In the genomic region with DNA sequence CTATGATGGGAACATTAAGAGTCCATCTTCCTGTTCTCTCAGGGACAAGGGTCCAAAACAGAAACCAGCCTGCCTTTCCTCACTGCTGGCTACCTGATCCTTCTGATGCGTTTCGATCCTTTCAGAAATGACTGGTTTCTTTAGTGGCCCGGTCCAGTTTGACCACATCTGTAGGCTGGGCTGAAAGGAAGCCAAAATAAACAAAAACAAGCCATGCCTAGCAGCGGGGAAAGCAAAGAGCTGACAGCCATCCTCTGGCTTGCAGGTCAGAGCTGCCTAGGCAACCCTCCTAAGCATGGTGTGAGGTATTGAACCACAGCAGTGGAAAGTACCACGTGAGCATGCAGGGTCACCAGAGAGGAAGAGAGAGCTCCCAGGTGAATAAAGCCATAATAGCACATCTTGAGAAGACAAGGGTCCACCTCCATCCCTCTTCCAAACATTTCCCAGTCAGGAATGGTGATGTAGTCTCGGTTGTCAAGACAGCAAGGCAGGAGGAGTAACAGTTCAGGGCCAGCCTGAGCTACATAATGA, we compare ENCODE assay signal across 29 mouse cellular contexts.
DNase-seq lines count a peak whose midpoint lies in the region; ATAC-seq and TF ChIP-seq lines count a peak whose summit lies in the region.
"Had no signal": no experiment of that assay in that cellular context is flagged by ENCODE, and none has a peak within 500 bp of the region (broad histone marks: within the 10 kb centered on the region; RNA-seq: fewer than 3 reads in every experiment).

No protein-coding gene starts in this region.

- H3K27me3 ChIP-seq in liver, postnatal 0 days (ENCODE audit: insufficient read depth, low read length) = no peaks in the 10 kb centered on the region
- peaks cover 27% of the 10 kb centered on the region; the same call in 1 of the 2 replicates for H3K27me3 ChIP-seq in liver, embryonic 12.5 days (replicated peaks)
- H3K27me3 ChIP-seq: lung, embryonic 15.5 days; stomach, embryonic 15.5 days had no signal

- TF ChIP-seq CTCF in liver, postnatal 0 days (IDR thresholded peaks at IDR 0.05; ENCODE audit: low read depth) = no peak

- WGBS in liver, postnatal 0 days (ENCODE audit: insufficient replicate concordance) = 51% methylated on average over 6 of the region's 6 CpGs
- WGBS in liver, embryonic 12.5 days (ENCODE audit: insufficient replicate concordance) = 54% methylated on average over 6 of the region's 6 CpGs

- H3K4me2 ChIP-seq in liver, postnatal 0 days (ENCODE audit: low read depth, low read length) = no peak overlapping the region
- no peak overlapping the region for H3K4me2 ChIP-seq in liver, embryonic 12.5 days
- H3K4me2 ChIP-seq: embryonic facial prominence, embryonic 15.5 days; forebrain, embryonic 12.5 days; hindbrain, embryonic 12.5 days; limb, embryonic 12.5 days; liver, embryonic 13.5 days; lung, embryonic 15.5 days; midbrain, embryonic 12.5 days; neural tube, embryonic 15.5 days; stomach, embryonic 15.5 days had no signal

- no peak overlapping the region for H3K27ac ChIP-seq in liver, postnatal 0 days (ENCODE audit: low read depth)
- H3K27ac ChIP-seq in liver, embryonic 12.5 days = no peak overlapping the region
- H3K27ac ChIP-seq: embryonic facial prominence, embryonic 10.5 days; embryonic facial prominence, embryonic 15.5 days; forebrain, embryonic 12.5 days; hindbrain, embryonic 12.5 days; hindbrain, postnatal 0 days; layer of hippocampus, adult 2 months; left cerebral cortex, adult 2 months; limb, embryonic 12.5 days; liver, embryonic 13.5 days; lung, embryonic 15.5 days; midbrain, embryonic 12.5 days; neural tube, embryonic 15.5 days; stomach, embryonic 15.5 days had no signal

- ATAC-seq in liver, postnatal 0 days = peak; percentile 19; the same call in 1 of the 2 replicates
- ATAC-seq in liver, embryonic 12.5 days = no peak
- ATAC-seq in megakaryocyte, adult 5-6 weeks (ENCODE audit: poor library complexity, severe bottlenecking) = no peak
- ATAC-seq: activated CD4-positive, CD25-positive, alpha-beta regulatory T cell, adult 4 months; hindbrain, postnatal 0 days; intestine, postnatal 0 days had no signal

- H3K9me3 ChIP-seq in liver, postnatal 0 days (ENCODE audit: low read length) = no peaks in the 10 kb centered on the region
- H3K9me3 ChIP-seq in liver, embryonic 12.5 days (replicated peaks) = no peaks in the 10 kb centered on the region
- H3K9me3 ChIP-seq: embryonic facial prominence, embryonic 10.5 days; embryonic facial prominence, embryonic 15.5 days; forebrain, embryonic 12.5 days; hindbrain, embryonic 12.5 days; limb, embryonic 12.5 days; liver, embryonic 13.5 days; lung, embryonic 15.5 days; midbrain, embryonic 12.5 days; neural tube, embryonic 15.5 days; stomach, embryonic 15.5 days had no signal

- peaks cover 19% of the 10 kb centered on the region for H3K4me1 ChIP-seq in liver, postnatal 0 days (ENCODE audit: insufficient read depth)
- peaks cover 42% of the 10 kb centered on the region for H3K4me1 ChIP-seq in liver, embryonic 12.5 days

- TF ChIP-seq EP300 in liver, postnatal 0 days (IDR thresholded peaks at IDR 0.05; ENCODE audit: low read depth) = no peak

- DNase-seq in kidney, adult 11 months = peak; percentile 23
- no peak for DNase-seq in kidney, postnatal 25 days
- DNase-seq in liver, postnatal 0 days = no peak
- peak; percentile 49 for DNase-seq in 3T3-L1 (ENCODE audit: low read depth, low spot score)
- peak; percentile 29 for DNase-seq in adipocyte (ENCODE audit: low spot score)
- DNase-seq: adrenal gland, postnatal 10 days; cerebellum, adult 8-10 months; cerebellum, postnatal 25 days; forebrain, postnatal 0 days; heart, postnatal 14 days; kidney, postnatal 14 days; liver, embryonic 13.5 days; right cerebral cortex, postnatal 25 days had no signal

- no peak overlapping the region for H3K9ac ChIP-seq in liver, postnatal 0 days (replicated peaks)
- no peak overlapping the region for H3K9ac ChIP-seq in liver, embryonic 12.5 days
- H3K9ac ChIP-seq: embryonic facial prominence, embryonic 15.5 days; forebrain, embryonic 12.5 days; forebrain, postnatal 0 days; hindbrain, embryonic 12.5 days; limb, embryonic 12.5 days; liver, embryonic 13.5 days; lung, embryonic 15.5 days; midbrain, embryonic 12.5 days; neural tube, embryonic 15.5 days; stomach, embryonic 15.5 days had no signal

- H3K36me3 ChIP-seq in liver, postnatal 0 days (replicated peaks; ENCODE audit: insufficient read depth, low read length) = no peaks in the 10 kb centered on the region
- no peaks in the 10 kb centered on the region for H3K36me3 ChIP-seq in liver, embryonic 12.5 days
- H3K36me3 ChIP-seq: embryonic facial prominence, embryonic 10.5 days; embryonic facial prominence, embryonic 15.5 days; forebrain, embryonic 12.5 days; hindbrain, embryonic 12.5 days; limb, embryonic 12.5 days; liver, embryonic 13.5 days; lung, embryonic 15.5 days; midbrain, embryonic 12.5 days; neural tube, embryonic 15.5 days; stomach, embryonic 15.5 days had no signal

- H3K4me3 ChIP-seq in liver, postnatal 0 days (ENCODE audit: low read depth, low read length) = no peak overlapping the region
- no peak overlapping the region for H3K4me3 ChIP-seq in liver, embryonic 12.5 days
- H3K4me3 ChIP-seq: embryonic facial prominence, embryonic 10.5 days; embryonic facial prominence, embryonic 15.5 days; forebrain, embryonic 12.5 days; hindbrain, embryonic 12.5 days; layer of hippocampus, adult 2 months; left cerebral cortex, adult 2 months; limb, embryonic 12.5 days; liver, embryonic 13.5 days; lung, embryonic 15.5 days; midbrain, embryonic 12.5 days; neural tube, embryonic 15.5 days; stomach, embryonic 15.5 days had no signal

Comparison
In these comparisons a context has a peak if more than half of its experiments do, and no peak if none do; other contexts are left out.
1. DNase-seq: peak in kidney, adult 11 months (single experiment), 3T3-L1 (single experiment) and adipocyte (single experiment); none in kidney, postnatal 25 days (0 of 2) and liver, postnatal 0 days (single experiment).